23 mouse cellular contexts compared by ENCODE assay signal in genomic region chr3:137848354-137848753, GRCm38 (mm10). TPM values are rescaled to one million over a fixed set of nuclear protein-coding genes. Genes with fewer than 3 reads are reported as not detected.
A peak's percentile ranks its signal among the peaks of the same experiment; 100 is the strongest.
DNase-seq lines count a peak whose midpoint lies in the region; ATAC-seq and TF ChIP-seq lines count a peak whose summit lies in the region.
"Had no signal": no experiment of that assay in that cellular context is flagged by ENCODE, and none has a peak within 500 bp of the region (broad histone marks: within the 10 kb centered on the region; RNA-seq: fewer than 3 reads in every experiment).

No protein-coding gene starts in this region.

- TF ChIP-seq EP300 in ES-Bruce4 (IDR thresholded peaks at IDR 0.05; ENCODE audit: insufficient read depth, low read depth, low read length), result no peak

- H3K9ac ChIP-seq in ES-Bruce4 (ENCODE audit: low read depth, poor library complexity, severe bottlenecking), result peak overlapping the region; percentile 33; the same call in 1 of the 2 replicates
- H3K9ac ChIP-seq in intestine, postnatal 0 days (ENCODE audit: low read depth, low read length), result no peak overlapping the region
- no peak overlapping the region for H3K9ac ChIP-seq in hindbrain, postnatal 0 days (replicated peaks; ENCODE audit: low read length)
- H3K9ac ChIP-seq: embryonic facial prominence, embryonic 15.5 days; forebrain, postnatal 0 days; heart, embryonic 15.5 days; hindbrain, embryonic 14.5 days; liver, embryonic 14.5 days; neural tube, embryonic 13.5 days had no signal

- peak overlapping the region; percentile 48 for H3K27ac ChIP-seq in ES-Bruce4 (ENCODE audit: insufficient read depth, low read length)
- H3K27ac ChIP-seq in bone marrow macrophage, adult 2 months (ENCODE audit: insufficient read depth, low read depth, low read length), result peak overlapping the region; percentile 61
- H3K27ac ChIP-seq in intestine, postnatal 0 days (ENCODE audit: low read depth, low read length), result no peak overlapping the region
- no peak overlapping the region for H3K27ac ChIP-seq in hindbrain, postnatal 0 days
- H3K27ac ChIP-seq: embryonic facial prominence, embryonic 15.5 days; heart, embryonic 15.5 days; hindbrain, embryonic 14.5 days; liver, embryonic 14.5 days; neural tube, embryonic 13.5 days had no signal

- peak; percentile 29 for DNase-seq in lung, postnatal 25 days (ENCODE audit: low spot score)
- no peak for DNase-seq in lung, postnatal 14 days
- no peak for DNase-seq in hindbrain, postnatal 0 days (ENCODE audit: low spot score)
- no peak for DNase-seq in heart, adult 11 months
- DNase-seq: adrenal gland, postnatal 14 days; cerebellum, adult 9-10 months; forebrain, postnatal 0 days; gastrocnemius, postnatal 14 days; heart, postnatal 4 days; kidney, adult 8-10 months; kidney, postnatal 10 days had no signal

- H3K36me3 ChIP-seq in ES-Bruce4 (ENCODE audit: control insufficient read depth, insufficient read depth, low read length, poor library complexity, severe bottlenecking), result no peaks in the 10 kb centered on the region
- H3K36me3 ChIP-seq in intestine, postnatal 0 days (ENCODE audit: control insufficient read depth, insufficient read depth), result no peaks in the 10 kb centered on the region
- no peaks in the 10 kb centered on the region for H3K36me3 ChIP-seq in hindbrain, postnatal 0 days (ENCODE audit: insufficient read depth, low read length)
- H3K36me3 ChIP-seq: embryonic facial prominence, embryonic 15.5 days; heart, embryonic 15.5 days; neural tube, embryonic 13.5 days had no signal

- 0 out of 2 replicates have a peak overlapping the region, but pooled peaks have one; percentile 4 for H3K4me3 ChIP-seq in ES-Bruce4 (ENCODE audit: low read depth, low read length)
- H3K4me3 ChIP-seq in bone marrow macrophage, adult 2 months (ENCODE audit: insufficient read depth, low read length), result no peak overlapping the region
- H3K4me3 ChIP-seq in intestine, postnatal 0 days (ENCODE audit: low read depth, low read length), result no peak overlapping the region
- no peak overlapping the region for H3K4me3 ChIP-seq in hindbrain, postnatal 0 days (ENCODE audit: low read length)
- H3K4me3 ChIP-seq: embryonic facial prominence, embryonic 15.5 days; heart, embryonic 15.5 days; myocyte; neural tube, embryonic 13.5 days had no signal

- ATAC-seq in megakaryocyte progenitor cell, adult 5-6 weeks (replicated peaks; ENCODE audit: poor library complexity), result peak; percentile 67
- no peak for ATAC-seq in intestine, postnatal 0 days
- no peak for ATAC-seq in hindbrain, postnatal 0 days
- ATAC-seq: CD4-positive, CD25-positive, alpha-beta regulatory T cell, adult 4 months; forebrain, postnatal 0 days had no signal

- WGBS in intestine, postnatal 0 days, result 90% methylated on average over 9 of the region's 9 CpGs
- WGBS in hindbrain, postnatal 0 days, result 89% methylated on average over 9 of the region's 9 CpGs

- no peak for TF ChIP-seq CTCF in ES-Bruce4 (IDR thresholded peaks at IDR 0.05; ENCODE audit: low read depth, low read length)
- no peak for TF ChIP-seq CTCF in bone marrow macrophage, adult 2 months (IDR thresholded peaks at IDR 0.05; ENCODE audit: low read depth, low read length)
- no peak for TF ChIP-seq CTCF in intestine, postnatal 0 days (IDR thresholded peaks at IDR 0.05; ENCODE audit: low read depth)
- no peak for TF ChIP-seq CTCF in hindbrain, postnatal 0 days (IDR thresholded peaks at IDR 0.05; ENCODE audit: low read depth)

- peaks cover 3% of the 10 kb centered on the region for H3K4me1 ChIP-seq in ES-Bruce4 (ENCODE audit: control insufficient read depth, insufficient read depth, low read length)
- peaks cover 23% of the 10 kb centered on the region for H3K4me1 ChIP-seq in bone marrow macrophage, adult 2 months (ENCODE audit: control insufficient read depth, insufficient read depth, low read length)
- no peaks in the 10 kb centered on the region for H3K4me1 ChIP-seq in intestine, postnatal 0 days (replicated peaks; ENCODE audit: control insufficient read depth, insufficient read depth, low read length)
- no peaks in the 10 kb centered on the region for H3K4me1 ChIP-seq in hindbrain, postnatal 0 days (ENCODE audit: insufficient read depth, low read length)
- H3K4me1 ChIP-seq: embryonic facial prominence, embryonic 15.5 days; neural tube, embryonic 13.5 days had no signal

- no peaks in the 10 kb centered on the region for H3K27me3 ChIP-seq in ES-Bruce4 (ENCODE audit: control insufficient read depth, insufficient read depth, low read length, poor library complexity, severe bottlenecking)
- H3K27me3 ChIP-seq in intestine, postnatal 0 days (replicated peaks; ENCODE audit: control insufficient read depth, insufficient read depth, low read length), result no peaks in the 10 kb centered on the region
- H3K27me3 ChIP-seq in hindbrain, postnatal 0 days (ENCODE audit: insufficient read depth, low read length), result no peaks in the 10 kb centered on the region
- H3K27me3 ChIP-seq: embryonic facial prominence, embryonic 15.5 days; heart, embryonic 15.5 days; neural tube, embryonic 13.5 days had no signal

- H3K4me2 ChIP-seq in intestine, postnatal 0 days (replicated peaks; ENCODE audit: low read depth), result no peak overlapping the region
- no peak overlapping the region for H3K4me2 ChIP-seq in hindbrain, postnatal 0 days (ENCODE audit: low read depth, low read length)
- H3K4me2 ChIP-seq: embryonic facial prominence, embryonic 15.5 days; heart, embryonic 15.5 days; hindbrain, embryonic 14.5 days; midbrain, embryonic 11.5 days; neural tube, embryonic 13.5 days had no signal

- H3K9me3 ChIP-seq in ES-Bruce4 (replicated peaks; ENCODE audit: control insufficient read depth, insufficient read depth, low read length, poor library complexity, severe bottlenecking), result peaks cover 3% of the 10 kb centered on the region; the same call in 1 of the 2 replicates
- H3K9me3 ChIP-seq in intestine, postnatal 0 days (ENCODE audit: control insufficient read depth), result no peaks in the 10 kb centered on the region
- no peaks in the 10 kb centered on the region for H3K9me3 ChIP-seq in hindbrain, postnatal 0 days (ENCODE audit: low read length)
- H3K9me3 ChIP-seq: embryonic facial prominence, embryonic 15.5 days; heart, embryonic 15.5 days; neural tube, embryonic 13.5 days had no signal

- no peak for TF ChIP-seq POLR2A in ES-Bruce4 (IDR thresholded peaks at IDR 0.05; ENCODE audit: insufficient read depth, low read length)
- TF ChIP-seq POLR2A in bone marrow macrophage, adult 2 months (IDR thresholded peaks at IDR 0.05; ENCODE audit: borderline replicate concordance, low read depth, low read length), result no peak

RNA-seq across cellular contexts. Expression of gene H2afz, which starts 15.9 kb away (rescaled TPM):
- polyA plus RNA-seq in ES-Bruce4 (2011; ENCODE audit: insufficient read depth, insufficient read length, low read depth, missing spikeins), result 629 and 682 TPM in 2 replicates
- polyA plus RNA-seq in bone marrow macrophage, adult 2 months (2012; ENCODE audit: insufficient read depth, insufficient read length, missing spikeins), result 619 and 702 TPM in 2 replicates
- total RNA-seq in megakaryocyte progenitor cell, adult 5-6 weeks (2015), result 1,493 and 1,629 TPM in 2 replicates
- total RNA-seq in megakaryocyte progenitor cell, adult 5-6 weeks (2017), result 1,461 and 1,542 TPM in 2 replicates
- polyA plus RNA-seq in intestine, postnatal 0 days (2015; fragmentation: Nextera tagmentation; extraction: Ambion mirVana), result 922 and 974 TPM in 2 replicates
- 542 and 567 TPM in 2 replicates for total RNA-seq in hindbrain, postnatal 0 days (2014; rRNA removed)
- 814 and 865 TPM in 2 replicates for polyA plus RNA-seq in hindbrain, postnatal 0 days (2015; fragmentation: Nextera tagmentation; extraction: Ambion mirVana)

RNA-seq across cellular contexts. Expression of gene Dnajb14, which starts 19.1 kb away (rescaled TPM):
- polyA plus RNA-seq in ES-Bruce4 (2011; ENCODE audit: insufficient read depth, insufficient read length, low read depth, missing spikeins), result 9.3 and 10.5 TPM in 2 replicates
- 55.8 and 62.7 TPM in 2 replicates for polyA plus RNA-seq in bone marrow macrophage, adult 2 months (2012; ENCODE audit: insufficient read depth, insufficient read length, missing spikeins)
- 4.5 and 7.3 TPM in 2 replicates for total RNA-seq in megakaryocyte progenitor cell, adult 5-6 weeks (2015)
- 5.4 and 6.2 TPM in 2 replicates for total RNA-seq in megakaryocyte progenitor cell, adult 5-6 weeks (2017)
- polyA plus RNA-seq in intestine, postnatal 0 days (2015; fragmentation: Nextera tagmentation; extraction: Ambion mirVana), result 10.6 and 11.1 TPM in 2 replicates
- total RNA-seq in hindbrain, postnatal 0 days (2014; rRNA removed), result 22.4 and 22.5 TPM in 2 replicates
- 19.2 and 21.9 TPM in 2 replicates for polyA plus RNA-seq in hindbrain, postnatal 0 days (2015; fragmentation: Nextera tagmentation; extraction: Ambion mirVana)

Comparison
In these comparisons a context has a peak if more than half of its experiments do, and no peak if none do; other contexts are left out.
1. H3K27ac ChIP-seq: peak in ES-Bruce4 (single experiment) and bone marrow macrophage, adult 2 months (single experiment); none in intestine, postnatal 0 days (single experiment) and hindbrain, postnatal 0 days (single experiment).